Mouse (Mus musculus) thymus, postnatal 25 days (tissue): ENCODE measurements around the gene Zfp13.
"Not testable (repeated sequence)": the region's sequence is repeated elsewhere in the genome, so short reads cannot be mapped to it uniquely, and the experiment has no call there.

Experiments used
- DNase-seq: peaks from one replicate; pipeline ENCODE4 v3.0.0; 2022

Zfp13 gene

DNA sequence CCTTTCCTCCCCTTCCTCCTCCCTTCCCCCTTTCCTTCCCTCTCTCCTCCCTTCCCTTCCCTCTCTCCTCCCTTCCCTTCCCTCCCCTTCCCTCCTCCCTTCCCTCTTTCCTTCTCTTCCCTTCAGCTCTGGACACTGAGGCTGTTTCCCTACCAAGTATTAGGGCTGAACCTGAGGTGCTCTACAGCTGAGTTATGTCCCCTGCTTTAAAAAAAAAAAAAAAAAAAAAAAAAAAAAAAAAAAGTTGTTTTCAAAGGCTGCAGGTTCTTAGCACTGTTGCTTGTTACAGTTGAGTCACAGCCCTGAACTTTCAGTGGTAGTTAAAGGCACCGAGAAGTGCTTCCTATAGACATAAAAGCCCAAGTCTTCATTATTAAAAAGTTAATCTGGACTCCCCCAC, 67.9 kb downstream of the Zfp13 start:
- DNase-seq = not testable (repeated sequence)
